ENCODE assay signal across 8 mouse cellular contexts in genomic region chr8:71465733-71466132, GRCm38 (mm10). TPM values are rescaled to one million over a fixed set of nuclear protein-coding genes. Genes with fewer than 3 reads are reported as not detected.
A peak's percentile ranks its signal among the peaks of the same experiment; 100 is the strongest.
DNase-seq lines count a peak whose midpoint lies in the region; ATAC-seq and TF ChIP-seq lines count a peak whose summit lies in the region.

No protein-coding gene starts in this region.

- H3K4me2 ChIP-seq in forebrain, embryonic 16.5 days (ENCODE audit: low read length) = peak overlapping the region; percentile 82
- H3K4me2 ChIP-seq in liver, embryonic 14.5 days (ENCODE audit: low read depth) = peak overlapping the region; percentile 82

- 61% methylated on average over 8 of the region's 8 CpGs for WGBS in heart, adult 2 months
- 88% methylated on average over 8 of the region's 8 CpGs for WGBS in forebrain, embryonic 16.5 days
- WGBS in liver, embryonic 14.5 days (ENCODE audit: insufficient replicate concordance) = 69% methylated on average over 8 of the region's 8 CpGs

- TF ChIP-seq CTCF in heart, adult 2 months (IDR thresholded peaks at IDR 0.05) = no peak
- no peak for TF ChIP-seq CTCF in liver, embryonic 14.5 days (IDR thresholded peaks at IDR 0.05; ENCODE audit: low read depth)

- H3K9ac ChIP-seq in heart, adult 2 months (ENCODE audit: low read depth, low read length) = no peak overlapping the region
- peak overlapping the region; percentile 91; the same call in 1 of the 2 replicates for H3K9ac ChIP-seq in ES-E14 (ENCODE audit: insufficient read depth, low read depth, low read length, poor library complexity, severe bottlenecking)
- peak overlapping the region; percentile 82 for H3K9ac ChIP-seq in forebrain, embryonic 16.5 days (replicated peaks; ENCODE audit: low read depth, low read length)
- peak overlapping the region; percentile 70 for H3K9ac ChIP-seq in liver, embryonic 14.5 days (replicated peaks)

- peak overlapping the region; percentile 71 for H3K4me3 ChIP-seq in heart, adult 2 months
- H3K4me3 ChIP-seq in ES-E14 (ENCODE audit: insufficient read depth in 1 of 2, low read depth in 1 of 2, low read length in 2 of 2, poor library complexity in 1 of 2, severe bottlenecking in 1 of 2) = peak overlapping the region; percentile 84 to 86; a peak in 3 of 4 replicates
- H3K4me3 ChIP-seq in forebrain, embryonic 16.5 days (replicated peaks; ENCODE audit: low read length) = peak overlapping the region; percentile 55
- peak overlapping the region; percentile 71 to 94; a peak in 3 of 4 replicates for H3K4me3 ChIP-seq in liver, embryonic 14.5 days (ENCODE audit: insufficient read depth in 1 of 2, low read depth in 2 of 2, low read length in 2 of 2)

- peaks cover 3% of the 10 kb centered on the region; the same call in 1 of the 2 replicates for H3K79me2 ChIP-seq in heart, adult 2 months (replicated peaks; ENCODE audit: control insufficient read depth, insufficient read depth, low read length)

- in situ Hi-C loops in ES-E14 (cut with MboI; ENCODE audit: low sequenced_read_pairs in 2 of 2, unreplicated experiment in 2 of 2) = no loop called here

- ATAC-seq in forebrain, embryonic 16.5 days = no peak
- ATAC-seq in liver, embryonic 14.5 days (ENCODE audit: insufficient read depth) = no peak

- no peak for TF ChIP-seq POLR2A in heart, adult 2 months (IDR thresholded peaks at IDR 0.05; ENCODE audit: insufficient read depth, low read depth, low read length)

- no peak for TF ChIP-seq EP300 in heart, adult 2 months (IDR thresholded peaks at IDR 0.05; ENCODE audit: insufficient read depth, low read depth, low read length)
- no peak for TF ChIP-seq EP300 in liver, embryonic 14.5 days (IDR thresholded peaks at IDR 0.05; ENCODE audit: low read depth)

- intact Hi-C loops in heart, adult 2 months (cut with DNase I) = no loop called here
- intact Hi-C loops in left cerebral cortex, postnatal 4 days (cut with DNase I) = no loop called here

- no peaks in the 10 kb centered on the region for H3K9me3 ChIP-seq in ES-E14 (ENCODE audit: control insufficient read depth, insufficient read depth, low read depth, low read length)
- no peaks in the 10 kb centered on the region for H3K9me3 ChIP-seq in forebrain, embryonic 16.5 days (ENCODE audit: control insufficient read depth, low read length)
- H3K9me3 ChIP-seq in liver, embryonic 14.5 days (ENCODE audit: control insufficient read depth, low read length) = no peaks in the 10 kb centered on the region

- no peak for DNase-seq in heart, adult 2 months
- no peak for DNase-seq in heart, adult 8-10 months (ENCODE audit: low spot score)
- no peak for DNase-seq in ES-E14 (ENCODE audit: low read depth, low spot score)
- no peak for DNase-seq in liver, embryonic 14.5 days (ENCODE audit: low read depth in 3 of 3, low spot score in 3 of 3)
- DNase-seq in ovary, postnatal 14 days (ENCODE audit: low spot score) = no peak
- DNase-seq in left cerebral cortex, postnatal 4 days = no peak
- no peak for DNase-seq in gastrocnemius, postnatal 25 days

- peaks cover 15% of the 10 kb centered on the region for H3K4me1 ChIP-seq in heart, adult 2 months (ENCODE audit: control insufficient read depth, insufficient read depth, low read length)
- peaks cover 5 to 13% of the 10 kb centered on the region in 2 experiments; a peak in 2 of 4 replicates for H3K4me1 ChIP-seq in ES-E14 (ENCODE audit: control insufficient read depth in 2 of 2, insufficient read depth in 2 of 2, low read length in 2 of 2, poor library complexity in 1 of 2)
- H3K4me1 ChIP-seq in forebrain, embryonic 16.5 days (replicated peaks; ENCODE audit: control insufficient read depth, insufficient read depth, low read length) = peaks cover 53% of the 10 kb centered on the region
- H3K4me1 ChIP-seq in liver, embryonic 14.5 days (replicated peaks; ENCODE audit: control insufficient read depth in 2 of 2, insufficient read depth in 2 of 2, low read length in 1 of 2) = peaks cover 19 to 25% of the 10 kb centered on the region in 2 experiments

- H3K36me3 ChIP-seq in heart, adult 2 months (ENCODE audit: control insufficient read depth, insufficient read depth, low read length) = no peaks in the 10 kb centered on the region
- peaks cover 5% of the 10 kb centered on the region; the same call in 1 of the 2 replicates for H3K36me3 ChIP-seq in ES-E14 (ENCODE audit: control insufficient read depth, insufficient read depth, low read length, poor library complexity, severe bottlenecking)
- H3K36me3 ChIP-seq in forebrain, embryonic 16.5 days (ENCODE audit: control insufficient read depth, insufficient read depth) = peaks cover 6% of the 10 kb centered on the region; the same call in 1 of the 2 replicates
- peaks cover 2% of the 10 kb centered on the region; the same call in 1 of the 2 replicates for H3K36me3 ChIP-seq in liver, embryonic 14.5 days (replicated peaks; ENCODE audit: control insufficient read depth, insufficient read depth, low read depth)

- H3K27ac ChIP-seq in heart, adult 2 months = peak overlapping the region; percentile 72
- no peak overlapping the region for H3K27ac ChIP-seq in ES-E14 (ENCODE audit: insufficient read depth, low read depth, low read length, poor library complexity, severe bottlenecking)
- no peak overlapping the region for H3K27ac ChIP-seq in forebrain, embryonic 16.5 days (ENCODE audit: low read length)
- no peak overlapping the region for H3K27ac ChIP-seq in liver, embryonic 14.5 days

- no peaks in the 10 kb centered on the region for H3K27me3 ChIP-seq in heart, adult 2 months (ENCODE audit: control insufficient read depth, insufficient read depth, low read length)
- H3K27me3 ChIP-seq in forebrain, embryonic 16.5 days (replicated peaks; ENCODE audit: control insufficient read depth, insufficient read depth, low read length) = no peaks in the 10 kb centered on the region
- no peaks in the 10 kb centered on the region for H3K27me3 ChIP-seq in liver, embryonic 14.5 days (ENCODE audit: control insufficient read depth, insufficient read depth, low read length)

TF ChIP-seq in ES-E14, 5 proteins besides CTCF, POLR2A, EP300 and RAD21:
- TF ChIP-seq HCFC1 (IDR thresholded peaks at IDR 0.05; ENCODE audit: borderline replicate concordance, insufficient read depth, low read length) (no peak), ZNF384 (IDR thresholded peaks at IDR 0.05; ENCODE audit: low read depth, low read length) (no peak), ZC3H11A (IDR thresholded peaks at IDR 0.05; ENCODE audit: borderline replicate concordance, low read depth, low read length) (no peak), CHD2 (IDR thresholded peaks at IDR 0.05; ENCODE audit: low read depth, low read length) (no peak), MAFK (IDR thresholded peaks at IDR 0.05; ENCODE audit: insufficient read depth, low read depth, low read length) (no peak)

RNA-seq across cellular contexts. Expression of gene Mrpl34, which starts 1.0 kb away (rescaled TPM):
- 100 to 1,000 TPM; 120 to 128 TPM for total RNA-seq in heart, adult 2 months (2021)
- 81.7 and 153 TPM in 2 replicates for polyA plus RNA-seq in heart, adult 2 months (2012; rRNA removed)
- 100 to 1,000 TPM; 114 to 128 (median 119) TPM for total RNA-seq in heart, adult 8-10 months (2022)
- total RNA-seq in ES-E14 (2012; rRNA removed) = 135 and 148 TPM in 2 replicates
- 173 and 178 TPM in 2 replicates for polyA plus RNA-seq in forebrain, embryonic 16.5 days (2015; fragmentation: Nextera tagmentation; extraction: Ambion mirVana)
- 45.8 and 73.0 TPM in 2 replicates for polyA plus RNA-seq in liver, embryonic 14.5 days (2012; rRNA removed)
- polyA plus RNA-seq in liver, embryonic 14.5 days (2014; fragmentation: Nextera tagmentation; extraction: Ambion mirVana) = 109 and 114 TPM in 2 replicates
- 10 to 100 TPM; 71.3 to 73.7 TPM for total RNA-seq in left cerebral cortex, postnatal 4 days (2021)
- total RNA-seq in gastrocnemius, postnatal 25 days (2021) = 10 to 100 TPM; 62.6 to 75.2 TPM

RNA-seq across cellular contexts. Expression of gene Abhd8, which starts 2.3 kb away (rescaled TPM):
- 10 to 100 TPM; 25.8 to 26.5 TPM for total RNA-seq in heart, adult 2 months (2021)
- polyA plus RNA-seq in heart, adult 2 months (2012; rRNA removed) = 30.4 and 38.3 TPM in 2 replicates
- 10 to 100 TPM; 21.4 to 29.6 (median 24.8) TPM for total RNA-seq in heart, adult 8-10 months (2022)
- 11.7 and 12.2 TPM in 2 replicates for total RNA-seq in ES-E14 (2012; rRNA removed)
- polyA plus RNA-seq in forebrain, embryonic 16.5 days (2015; fragmentation: Nextera tagmentation; extraction: Ambion mirVana) = 113 and 127 TPM in 2 replicates
- polyA plus RNA-seq in liver, embryonic 14.5 days (2012; rRNA removed) = 6.6 and 7.5 TPM in 2 replicates
- polyA plus RNA-seq in liver, embryonic 14.5 days (2014; fragmentation: Nextera tagmentation; extraction: Ambion mirVana) = 5.3 and 6.8 TPM in 2 replicates
- total RNA-seq in left cerebral cortex, postnatal 4 days (2021) = 100 to 1,000 TPM; 113 to 121 TPM
- total RNA-seq in gastrocnemius, postnatal 25 days (2021) = 10 to 100 TPM; 27.6 to 28.9 TPM

RNA-seq across cellular contexts. Expression of gene Dda1, which starts 3.3 kb away (rescaled TPM):
- total RNA-seq in heart, adult 2 months (2021) = 10 to 100 TPM; 30.4 to 31.8 TPM
- polyA plus RNA-seq in heart, adult 2 months (2012; rRNA removed) = 51.8 and 51.9 TPM in 2 replicates
- total RNA-seq in heart, adult 8-10 months (2022) = 10 to 100 TPM; 31.0 to 37.7 (median 33.8) TPM
- total RNA-seq in ES-E14 (2012; rRNA removed) = 60.5 and 65.1 TPM in 2 replicates
- 218 and 236 TPM in 2 replicates for polyA plus RNA-seq in forebrain, embryonic 16.5 days (2015; fragmentation: Nextera tagmentation; extraction: Ambion mirVana)
- 24.8 and 25.4 TPM in 2 replicates for polyA plus RNA-seq in liver, embryonic 14.5 days (2012; rRNA removed)
- 34.4 and 36.9 TPM in 2 replicates for polyA plus RNA-seq in liver, embryonic 14.5 days (2014; fragmentation: Nextera tagmentation; extraction: Ambion mirVana)
- 100 to 1,000 TPM; 135 to 139 TPM for total RNA-seq in left cerebral cortex, postnatal 4 days (2021)
- total RNA-seq in gastrocnemius, postnatal 25 days (2021) = 10 to 100 TPM; 23.9 to 24.9 TPM

RNA-seq across cellular contexts. Expression of gene Ano8, which starts 20.0 kb away (rescaled TPM):
- 10 to 100 TPM; 15.6 to 16.3 TPM for total RNA-seq in heart, adult 2 months (2021)
- polyA plus RNA-seq in heart, adult 2 months (2012; rRNA removed) = 15.3 and 18.4 TPM in 2 replicates
- total RNA-seq in heart, adult 8-10 months (2022) = 10 to 100 TPM; 14.1 to 17.3 (median 16.1) TPM
- total RNA-seq in ES-E14 (2012; rRNA removed) = 10.6 and 22.3 TPM in 2 replicates
- polyA plus RNA-seq in forebrain, embryonic 16.5 days (2015; fragmentation: Nextera tagmentation; extraction: Ambion mirVana) = 4.1 and 4.4 TPM in 2 replicates
- polyA plus RNA-seq in liver, embryonic 14.5 days (2012; rRNA removed) = 1.4 and 1.7 TPM in 2 replicates
- polyA plus RNA-seq in liver, embryonic 14.5 days (2014; fragmentation: Nextera tagmentation; extraction: Ambion mirVana) = 0.14 and 0.15 TPM in 2 replicates
- total RNA-seq in left cerebral cortex, postnatal 4 days (2021) = 10 to 100 TPM; 88.0 to 91.9 TPM
- total RNA-seq in gastrocnemius, postnatal 25 days (2021) = 10 to 100 TPM; 17.1 to 18.4 TPM

RNA-seq across cellular contexts. Expression of gene Gtpbp3, which starts 22.2 kb away (rescaled TPM):
- total RNA-seq in heart, adult 2 months (2021) = 10 to 100 TPM; 16.6 to 20.5 TPM
- polyA plus RNA-seq in heart, adult 2 months (2012; rRNA removed) = 18.4 and 19.8 TPM in 2 replicates
- 10 to 100 TPM; 17.5 to 22.2 (median 19.0) TPM for total RNA-seq in heart, adult 8-10 months (2022)
- 60.4 and 63.8 TPM in 2 replicates for total RNA-seq in ES-E14 (2012; rRNA removed)
- polyA plus RNA-seq in forebrain, embryonic 16.5 days (2015; fragmentation: Nextera tagmentation; extraction: Ambion mirVana) = 12.1 and 12.6 TPM in 2 replicates
- polyA plus RNA-seq in liver, embryonic 14.5 days (2012; rRNA removed) = 9.2 and 10.0 TPM in 2 replicates
- polyA plus RNA-seq in liver, embryonic 14.5 days (2014; fragmentation: Nextera tagmentation; extraction: Ambion mirVana) = 1.3 and 1.8 TPM in 2 replicates
- total RNA-seq in left cerebral cortex, postnatal 4 days (2021) = 10 to 100 TPM; 23.0 to 24.1 TPM
- 10 to 100 TPM in 1 of 2 experiments, 1 to 10 TPM in 1; 9.6 to 11.5 TPM for total RNA-seq in gastrocnemius, postnatal 25 days (2021)
